Mouse (Mus musculus) brain, embryonic 14.5 days (tissue): ENCODE data around the gene Manba.

Source experiments
- CTCF ChIP-seq: fragments of 200-500 bp; IDR thresholded peaks from 2 replicates; pipeline ENCODE4 v1.5.1; 2012; ENCODE audit warnings: inconsistent platforms, mild to moderate bottlenecking, moderate library complexity, borderline replicate concordance; ENCODE audit not compliant: insufficient read depth, insufficient read length; ENCODE audit errors: extremely low read depth
- POLR2A ChIP-seq: fragments of 200-500 bp; IDR thresholded peaks from 2 replicates; pipeline ENCODE4 v1.6.1; 2012; ENCODE audit warnings: mild to moderate bottlenecking, inconsistent platforms, borderline replicate concordance; ENCODE audit not compliant: poor library complexity, insufficient read depth, insufficient read length, severe bottlenecking; ENCODE audit errors: extremely low read depth

GRCm38 (mm10) chr3:135476286-135476685 lies 9.1 kb upstream of the Manba start:
- TF ChIP-seq CTCF (no peak), POLR2A (no peak)
